Mouse (Mus musculus) T-cell, adult 2 months (primary cell): ENCODE measurements at regions not wholly inside any gene's neighbourhood (a gene's known extent, or its start where the extent isn't known, plus 50 kb on each side); places are given as distances from the start of the nearest gene placed in this dataset.
"Not testable (repeated sequence)": the region's sequence is repeated elsewhere in the genome, so short reads cannot be mapped to it uniquely, and the experiment has no call there.

ENCODE experiments used
- DNase-seq: peaks from one replicate; pipeline ENCODE4 v3.0.0; 2022; ENCODE audit warnings: low spot score

DNA sequence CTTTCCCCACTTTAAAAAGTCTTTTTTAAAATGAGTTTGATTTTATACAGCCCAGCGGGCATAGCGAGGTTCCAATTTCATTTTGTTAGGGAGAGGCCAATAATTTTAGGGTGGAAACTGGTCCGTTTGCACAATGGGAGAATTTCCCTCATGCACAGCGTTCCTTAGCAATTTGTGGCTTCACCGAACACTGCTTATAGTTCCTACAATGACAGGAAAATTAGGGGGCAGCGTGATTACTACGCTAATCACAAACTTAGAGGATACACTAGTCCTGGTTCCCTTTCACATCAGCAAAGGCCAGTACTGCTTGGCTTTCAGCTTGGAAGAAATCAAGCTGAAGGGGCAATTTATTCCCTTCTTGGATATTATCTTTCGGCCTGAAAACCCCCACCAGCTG, 745.1 kb upstream of the Gm19410 start:
- DNase-seq, result no peak

DNA sequence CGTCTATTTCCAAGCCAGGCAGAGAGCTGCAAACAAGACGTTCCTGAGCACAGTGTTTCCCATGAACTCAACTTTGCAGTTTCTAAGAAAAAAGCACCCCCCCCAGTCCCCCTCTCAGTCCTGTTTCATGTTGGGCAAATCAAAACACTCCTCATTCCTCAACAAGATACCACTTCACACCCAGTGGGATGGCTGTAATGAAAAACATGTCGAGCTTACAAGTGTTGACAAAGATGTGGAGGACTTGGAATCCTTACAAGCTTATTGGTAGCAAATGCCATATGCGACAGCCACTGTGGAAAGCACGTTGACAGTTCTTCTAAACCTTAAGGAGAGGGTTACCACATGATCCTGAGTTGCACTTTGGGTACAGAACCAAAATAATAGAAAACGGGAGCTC, 742.9 kb upstream of the Gm19410 start:
- no peak for DNase-seq

- DNase-seq, result no peak
These were observed 717.8 kb upstream of the Gm19410 start for GRCm38 (mm10) chr8:35047798-35048197.

GRCm38 (mm10) chr8:35053444-35053843, 712.1 kb upstream of the Gm19410 start:
- no peak for DNase-seq

- DNase-seq, result no peak
These were observed 704.5 kb upstream of the Gm19410 start for GRCm38 (mm10) chr8:35061048-35061447.

DNA sequence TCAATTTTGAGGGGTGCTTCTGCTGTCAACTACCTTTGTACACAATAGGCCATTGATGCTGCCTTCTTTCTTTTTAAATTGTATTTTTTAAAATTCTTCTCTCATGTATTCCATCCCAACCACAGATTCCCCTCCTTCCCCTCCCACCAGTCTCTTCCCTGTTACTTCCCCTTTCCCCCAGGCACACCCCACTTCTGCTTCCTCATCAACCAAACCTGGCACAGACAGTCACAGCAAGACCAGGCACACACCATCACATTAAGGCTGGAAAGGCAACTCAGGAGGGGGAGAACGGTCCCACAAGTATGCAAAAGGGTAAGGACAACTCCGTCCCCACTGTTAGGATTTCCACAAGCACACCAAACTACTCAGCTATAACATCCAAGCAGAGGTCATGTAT, 697.4 kb upstream of the Gm19410 start:
- no peak for DNase-seq

DNA sequence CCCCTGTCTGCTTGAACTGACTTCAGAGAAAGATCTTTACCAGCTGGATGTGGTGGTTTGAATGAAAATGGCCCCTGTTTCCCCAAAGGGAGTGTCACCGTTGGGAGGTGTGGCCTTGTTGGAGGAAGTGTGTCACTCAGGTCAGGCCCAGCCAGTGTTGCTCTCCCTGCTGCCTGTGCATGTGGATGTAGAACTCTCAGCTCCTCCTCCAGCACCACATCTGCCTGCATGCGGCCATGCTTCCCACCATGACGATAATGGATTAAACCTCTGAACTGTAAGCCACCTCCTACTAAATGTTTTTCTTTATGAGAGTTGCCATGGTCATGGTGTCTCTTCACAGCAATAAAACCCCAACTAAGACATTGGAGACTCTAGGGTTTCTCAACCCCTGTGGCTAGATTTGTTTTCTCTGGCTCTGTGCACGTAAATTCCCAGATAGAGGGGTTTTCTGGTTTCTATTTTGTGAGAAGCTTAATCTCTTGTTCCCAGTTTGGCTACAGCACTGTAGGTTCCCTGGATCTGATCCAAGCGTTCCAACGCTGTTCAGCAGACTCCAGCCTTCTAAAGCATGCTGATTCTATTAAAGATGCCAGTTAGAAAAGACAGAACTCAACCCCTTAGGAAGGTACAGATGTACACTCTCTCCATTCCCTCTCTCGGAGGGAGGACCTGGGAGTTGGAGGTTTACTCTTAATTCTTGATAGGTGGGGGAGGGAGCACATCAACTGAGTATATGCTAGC, 695.2 kb upstream of the Gm19410 start:
- DNase-seq, result no peak

GRCm38 (mm10) chr8:35075971-35076370, 689.6 kb upstream of the Gm19410 start:
- DNase-seq, result no peak

DNA sequence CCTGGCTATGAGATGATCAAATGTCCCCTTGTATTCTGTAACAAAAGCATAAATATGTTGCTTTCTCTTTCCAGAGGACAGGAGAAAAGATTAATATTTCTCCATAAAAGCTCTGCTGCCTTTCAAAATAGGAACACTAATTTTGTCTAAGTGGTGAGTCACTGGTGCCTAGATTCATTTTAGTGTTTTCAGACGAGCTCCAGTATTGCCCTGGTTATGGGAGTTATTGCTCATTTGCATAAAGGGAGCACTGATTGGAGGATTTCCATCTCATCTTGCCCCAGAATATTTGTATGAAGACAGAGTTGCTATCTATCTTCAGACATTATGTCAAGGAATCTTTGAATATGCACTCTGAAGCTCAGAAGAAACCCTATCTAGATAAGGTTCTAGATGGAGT, 682.4 kb upstream of the Gm19410 start:
- DNase-seq, result no peak

GRCm38 (mm10) chr8:35087070-35087469, 678.5 kb upstream of the Gm19410 start:
- no peak for DNase-seq

- DNase-seq, result no peak
These were observed 677.0 kb upstream of the Gm19410 start for GRCm38 (mm10) chr8:35088380-35089244.

- DNase-seq, result no peak
These were observed 676.1 kb upstream of the Gm19410 start for GRCm38 (mm10) chr8:35089519-35089918.

GRCm38 (mm10) chr8:35101701-35102100, 663.9 kb upstream of the Gm19410 start:
- DNase-seq, result no peak

GRCm38 (mm10) chr8:35102102-35102501, 663.5 kb upstream of the Gm19410 start:
- not testable (repeated sequence) for DNase-seq

- DNase-seq, result not testable (repeated sequence)
These were observed 661.1 kb upstream of the Gm19410 start for GRCm38 (mm10) chr8:35104465-35104876.

DNA sequence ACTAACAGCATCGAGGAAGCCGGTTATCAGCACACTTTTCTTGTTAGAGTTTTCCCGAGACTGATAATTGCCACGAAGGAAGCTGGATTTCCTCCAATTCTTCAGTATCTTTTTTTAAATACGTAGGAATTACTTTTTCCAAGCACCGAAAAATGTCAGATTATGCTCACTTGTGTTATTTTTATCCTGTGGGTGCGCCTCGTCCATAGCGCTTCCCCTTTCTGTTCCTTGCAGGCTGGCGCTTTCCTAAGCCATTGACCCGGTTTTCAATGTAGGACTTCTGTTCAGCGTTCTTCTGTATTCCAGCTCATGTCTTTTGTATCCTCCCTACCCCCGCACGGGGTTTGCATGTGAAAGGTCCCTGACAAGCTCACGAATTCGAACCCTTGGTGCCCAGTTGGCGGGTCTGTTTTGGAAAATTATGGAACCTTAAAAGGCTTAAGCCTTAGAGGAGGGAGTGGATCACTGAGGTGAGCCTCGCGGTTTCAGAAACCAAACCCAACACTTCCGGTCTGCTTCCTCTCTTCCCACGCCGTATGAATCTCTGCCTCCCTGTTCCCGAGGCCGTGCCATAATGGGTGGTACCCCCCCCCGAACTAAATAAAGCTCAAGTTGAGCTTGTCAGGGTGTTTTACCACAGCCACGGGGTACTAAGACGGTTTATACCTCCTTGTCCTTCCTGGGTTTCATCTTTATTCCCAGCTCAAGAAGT, 655.9 kb upstream of the Gm19410 start:
- no peak for DNase-seq

- no peak for DNase-seq
These were observed 655.3 kb upstream of the Gm19410 start for GRCm38 (mm10) chr8:35110286-35110685.

DNA sequence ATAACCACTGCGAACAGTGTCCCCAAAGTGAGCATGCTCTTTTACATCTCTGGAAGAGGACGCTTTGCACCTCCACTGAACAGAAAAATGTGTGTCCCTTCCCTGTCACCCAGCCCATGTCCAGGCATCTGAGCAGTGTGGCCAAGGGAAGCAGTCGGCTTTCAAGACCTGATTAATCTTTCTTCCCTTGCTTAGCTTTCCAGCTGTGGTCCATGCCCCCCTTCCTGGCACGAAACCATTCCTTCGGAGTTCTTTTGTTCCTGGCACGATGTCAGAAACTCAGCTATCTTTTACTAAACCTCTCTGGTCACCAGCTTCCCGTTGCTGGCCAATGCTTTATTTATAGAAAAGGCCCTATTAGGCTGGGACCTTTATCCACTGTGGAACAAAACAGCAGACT, 654.5 kb upstream of the Gm19410 start:
- no peak for DNase-seq

- DNase-seq, result no peak
These were observed 652.9 kb upstream of the Gm19410 start for GRCm38 (mm10) chr8:35112591-35113265.

DNA sequence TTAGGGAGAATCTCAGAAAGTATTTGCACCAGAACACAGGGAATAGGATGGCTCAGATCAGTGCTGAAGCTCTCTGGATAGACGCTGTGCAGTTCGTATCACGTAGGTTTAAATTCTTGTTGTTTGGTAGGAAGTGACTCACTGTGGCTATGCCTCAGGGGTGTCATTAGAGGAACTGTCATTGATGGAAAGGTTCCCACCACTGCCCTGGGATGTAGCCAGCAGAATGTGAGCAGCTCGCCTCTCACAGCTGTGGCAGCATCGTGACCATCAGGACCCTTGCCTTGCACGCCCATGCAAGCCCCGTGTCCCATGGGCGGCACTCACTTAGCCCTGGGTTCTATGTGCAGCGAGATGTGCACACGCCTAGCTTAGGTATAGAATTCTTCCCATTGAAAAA, 651.6 kb upstream of the Gm19410 start:
- no peak for DNase-seq

- no peak for DNase-seq
These were observed 645.0 kb upstream of the Gm19410 start for GRCm38 (mm10) chr8:35120612-35121011.

GRCm38 (mm10) chr8:35121084-35121483, 644.5 kb upstream of the Gm19410 start:
- no peak for DNase-seq
